Mouse (Mus musculus) ES-E14 (cell line): ENCODE measurements at regions not wholly inside any gene's neighbourhood (a gene's known extent, or its start where the extent isn't known, plus 50 kb on each side); places are given as distances from the start of the nearest gene placed in this dataset.
A peak's percentile ranks its signal among the peaks of the same experiment; 100 is the strongest.

Experiments used
- DNase-seq: peaks from one replicate; pipeline ENCODE4 v3.0.0-alpha.2; 2013; ENCODE audit warnings: low read depth, low spot score
- H3K27ac ChIP-seq: 2 replicates; pipeline ENCODE4 v1.5.1; 2012; ENCODE audit warnings: low read depth, mild to moderate bottlenecking, low read length, moderate library complexity, mixed read lengths; ENCODE audit not compliant: poor library complexity, insufficient read depth, severe bottlenecking
- H3K36me3 ChIP-seq: 2 replicates; pipeline ENCODE4 v1.6.1; 2012; ENCODE audit warnings: mild to moderate bottlenecking, low read length, moderate library complexity, mixed read lengths; ENCODE audit not compliant: control insufficient read depth, poor library complexity, insufficient read depth, severe bottlenecking
- H3K4me1 ChIP-seq, 2 experiments: fragments of 150-350 bp in 1 of 2; sonication (generic) in 1 of 2; 2 replicates each; pipeline ENCODE4 v1.6.1; 2012; ENCODE audit warnings: low read length in 2 of 2, mild to moderate bottlenecking in 1 of 2, mixed read lengths in 1 of 2; ENCODE audit not compliant: control insufficient read depth in 2 of 2, insufficient read depth in 2 of 2, poor library complexity in 1 of 2
- H3K4me3 ChIP-seq, 2 experiments: fragments of 150-350 bp in 1 of 2; sonication (generic) in 1 of 2; 2 replicates each; pipeline ENCODE4 v1.5.1; 2012; ENCODE audit warnings: low read length in 2 of 2, low read depth in 1 of 2, mild to moderate bottlenecking in 1 of 2, mixed read lengths in 1 of 2; ENCODE audit not compliant: insufficient read depth in 1 of 2, poor library complexity in 1 of 2, severe bottlenecking in 1 of 2
- H3K9ac ChIP-seq: 2 replicates; pipeline ENCODE4 v1.6.1; 2012; ENCODE audit warnings: low read depth, mild to moderate bottlenecking, low read length, mixed read lengths; ENCODE audit not compliant: poor library complexity, insufficient read depth, severe bottlenecking
- H3K9me3 ChIP-seq: fragments of 150-350 bp; sonication (generic); 2 replicates; pipeline ENCODE4 v1.6.1; 2012; ENCODE audit warnings: low read depth, mild to moderate bottlenecking, low read length; ENCODE audit not compliant: control insufficient read depth, insufficient read depth
- CHD2 ChIP-seq: IDR thresholded peaks from 2 replicates; pipeline ENCODE4 v1.6.1; 2014; ENCODE audit warnings: mild to moderate bottlenecking, low read depth, low read length, inconsistent platforms
- HCFC1 ChIP-seq: IDR thresholded peaks from 2 replicates; pipeline ENCODE4 v1.6.1; 2012; ENCODE audit warnings: low read length, inconsistent platforms, borderline replicate concordance; ENCODE audit not compliant: insufficient read depth
- MAFK ChIP-seq: IDR thresholded peaks from 2 replicates; pipeline ENCODE4 v1.6.1; 2014; ENCODE audit warnings: mild to moderate bottlenecking, low read depth, low read length, inconsistent platforms; ENCODE audit not compliant: insufficient read depth
- ZC3H11A ChIP-seq: IDR thresholded peaks from 2 replicates; pipeline ENCODE4 v1.6.1; 2012; ENCODE audit warnings: low read depth, mild to moderate bottlenecking, inconsistent platforms, low read length, borderline replicate concordance
- ZNF384 ChIP-seq: IDR thresholded peaks from 2 replicates; pipeline ENCODE4 v1.6.1; 2012; ENCODE audit warnings: low read depth, low read length, inconsistent platforms
- in situ Hi-C, 2 experiments: fragments of 600-800 bp; cut with MboI; formaldehyde crosslinking; loops; one replicate each; pipeline ENCODE4 v1.15.1; 2025; ENCODE audit warnings: low sequenced_read_pairs in 2 of 2, inconsistent platforms in 1 of 2; ENCODE audit not compliant: unreplicated experiment in 2 of 2

DNA sequence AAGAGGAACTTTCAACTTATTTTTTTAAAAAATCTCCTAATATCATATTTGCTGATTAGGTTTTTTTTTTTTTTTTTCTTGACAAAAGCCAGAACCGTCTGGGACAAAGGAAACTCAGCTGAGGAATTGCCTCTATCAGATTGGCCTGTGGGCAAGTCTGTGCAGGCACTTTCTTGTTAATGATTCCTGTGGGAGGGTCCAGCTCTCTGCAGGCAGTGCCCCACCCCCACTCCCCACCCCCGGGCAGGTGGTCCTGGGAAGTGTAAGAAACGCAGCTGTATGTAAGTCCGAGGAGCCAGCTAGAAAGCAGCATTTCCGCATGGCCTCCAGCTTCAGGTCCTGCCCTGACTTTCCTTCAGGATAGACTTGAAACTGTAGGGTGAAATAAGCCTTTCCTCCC is 377.7 kb downstream of the Sox2 start:
- Histone ChIP-seq H3K36me3 (no peaks in the 10 kb centered on the region), H3K4me3 (no peak overlapping the region), H3K4me1 (peaks cover 2 to 10% of the 10 kb centered on the region in 2 experiments; a peak in 2 of 4 replicates), H3K9me3 (no peaks in the 10 kb centered on the region), H3K9ac (no peak overlapping the region), H3K27ac (no peak overlapping the region; the same call in 1 of the 2 replicates)
- TF ChIP-seq HCFC1 (no peak), CHD2 (no peak), MAFK (no peak), ZC3H11A (no peak), ZNF384 (peak; percentile 68; the same call in 1 of the 2 replicates)
- peak; percentile 44 for DNase-seq
- in situ Hi-C loops: no loop called here

DNA sequence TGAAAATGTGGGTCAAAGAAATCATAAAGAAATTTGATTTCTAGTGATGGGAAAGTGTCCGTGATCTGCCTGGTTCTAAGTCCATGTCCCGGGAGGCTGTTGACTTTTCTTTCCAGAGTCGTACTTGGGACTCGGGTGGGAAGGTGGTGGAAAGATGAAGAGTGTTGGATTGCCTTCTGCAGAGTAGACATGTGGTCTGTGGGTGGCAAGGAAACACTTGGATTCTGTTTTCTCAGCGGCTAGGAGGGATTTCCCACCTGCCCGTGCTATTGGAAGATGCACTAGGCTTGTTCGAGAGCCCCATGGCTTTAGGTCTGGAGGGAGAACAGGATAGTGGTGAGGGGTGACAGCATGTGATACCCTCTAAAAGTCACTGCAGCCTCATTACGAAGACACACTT is 379.7 kb downstream of the Sox2 start:
- no peak for DNase-seq
- Histone ChIP-seq H3K27ac (no peak overlapping the region), H3K36me3 (no peaks in the 10 kb centered on the region), H3K9me3 (no peaks in the 10 kb centered on the region), H3K9ac (no peak overlapping the region), H3K4me1 (peaks cover 2 to 10% of the 10 kb centered on the region in 2 experiments; a peak in 2 of 4 replicates), H3K4me3 (no peak overlapping the region)
- in situ Hi-C loops: no loop called here
- TF ChIP-seq CHD2: no peak
- no peak for TF ChIP-seq MAFK
- no peak for TF ChIP-seq ZC3H11A
- TF ChIP-seq ZNF384: no peak
- no peak for TF ChIP-seq HCFC1

DNA sequence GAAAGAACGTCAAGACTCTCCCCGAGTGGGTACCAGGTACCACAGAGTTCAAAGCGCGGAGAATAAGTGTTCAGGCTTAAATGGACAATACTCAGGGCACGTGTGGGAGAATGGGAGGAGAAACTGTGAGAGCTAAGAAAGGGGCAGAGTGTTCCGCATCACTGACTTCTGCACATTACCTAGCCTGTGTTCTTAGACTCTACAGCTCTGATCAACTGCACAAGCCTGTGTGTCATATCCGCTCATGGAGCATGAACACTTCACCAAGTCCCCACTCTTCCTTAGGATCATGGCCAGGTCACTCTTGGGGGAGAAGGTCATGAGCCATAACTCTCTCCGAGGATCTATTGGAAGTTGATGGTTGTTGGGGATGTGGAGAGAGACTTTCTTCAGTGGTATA is 383.4 kb downstream of the Sox2 start:
- Histone ChIP-seq H3K27ac (no peak overlapping the region), H3K9ac (no peak overlapping the region), H3K36me3 (no peaks in the 10 kb centered on the region), H3K4me1 (no peaks in the 10 kb centered on the region), H3K9me3 (no peaks in the 10 kb centered on the region), H3K4me3 (no peak overlapping the region)
- no peak for DNase-seq
- TF ChIP-seq ZNF384: no peak
- TF ChIP-seq CHD2: no peak
- TF ChIP-seq HCFC1: no peak
- TF ChIP-seq ZC3H11A: no peak
- TF ChIP-seq MAFK: no peak
- in situ Hi-C loops: no loop called here

DNA sequence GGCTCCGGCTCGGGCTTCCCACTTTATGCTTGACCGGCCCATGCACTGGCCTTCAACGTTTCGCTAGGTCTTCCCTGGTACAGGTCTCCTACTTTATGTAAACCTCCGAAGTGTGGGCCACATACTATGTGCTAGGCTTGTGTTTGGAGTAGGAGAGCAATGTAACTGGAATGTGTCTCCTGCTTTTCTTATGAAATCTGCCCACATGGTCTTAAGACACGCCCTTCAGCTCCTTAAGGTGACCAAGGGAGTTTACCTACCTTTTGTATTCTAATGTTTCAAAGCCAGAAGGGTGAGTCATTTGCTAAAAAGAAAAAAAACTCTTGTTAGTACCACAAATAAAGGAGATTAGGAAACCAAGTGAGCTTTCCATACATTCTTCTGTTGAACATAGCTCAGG is 385.0 kb downstream of the Sox2 start:
- Histone ChIP-seq H3K27ac (no peak overlapping the region), H3K4me3 (no peak overlapping the region), H3K9ac (no peak overlapping the region), H3K9me3 (no peaks in the 10 kb centered on the region), H3K4me1 (no peaks in the 10 kb centered on the region), H3K36me3 (no peaks in the 10 kb centered on the region)
- TF ChIP-seq MAFK (no peak), ZNF384 (no peak), HCFC1 (no peak), ZC3H11A (no peak), CHD2 (no peak)
- in situ Hi-C loops: no loop called here
- no peak for DNase-seq

DNA sequence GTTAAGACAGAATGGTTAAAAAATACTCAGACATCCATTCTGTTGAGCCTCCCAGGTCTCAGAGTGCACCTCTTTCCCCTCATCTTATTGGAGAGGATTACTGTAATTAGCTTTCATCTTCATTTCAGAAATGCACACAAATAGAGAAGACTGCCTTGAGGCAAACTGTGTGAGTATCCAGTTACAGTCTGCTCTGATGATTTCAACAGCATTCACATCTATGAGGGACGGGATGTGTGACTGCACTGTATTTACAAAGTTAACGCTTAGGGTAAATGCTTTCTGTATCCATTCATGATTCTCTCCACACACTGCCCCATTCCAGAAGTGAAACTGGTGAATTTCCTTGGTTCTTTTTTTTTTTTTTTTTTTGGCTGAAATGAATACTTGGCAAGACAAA is 393.5 kb downstream of the Sox2 start:
- Histone ChIP-seq H3K4me1 (no peaks in the 10 kb centered on the region), H3K9ac (no peak overlapping the region), H3K4me3 (no peak overlapping the region), H3K27ac (no peak overlapping the region), H3K9me3 (no peaks in the 10 kb centered on the region), H3K36me3 (no peaks in the 10 kb centered on the region)
- no peak for DNase-seq
- TF ChIP-seq CHD2 (no peak), ZC3H11A (no peak), MAFK (no peak), HCFC1 (no peak), ZNF384 (no peak)
- in situ Hi-C loops: no loop called here
